Mouse (Mus musculus) small intestine, adult 2 months (tissue): ENCODE measurements at regions not wholly inside any gene's neighbourhood (a gene's known extent, or its start where the extent isn't known, plus 50 kb on each side); places are given as distances from the start of the nearest gene placed in this dataset.

Source experiments
- H3K27ac ChIP-seq: fragments of 200-500 bp; 2 replicates; pipeline ENCODE4 v1.5.1; 2012; ENCODE audit warnings: low read depth, low read length, control low read depth, inconsistent platforms; ENCODE audit not compliant: insufficient read depth
- H3K27me3 ChIP-seq: fragments of 200-500 bp; 2 replicates; pipeline ENCODE4 v1.6.1; 2012; ENCODE audit warnings: mild to moderate bottlenecking, moderate library complexity, low read length, inconsistent platforms; ENCODE audit not compliant: control insufficient read depth, insufficient read depth
- H3K36me3 ChIP-seq: fragments of 200-500 bp; 2 replicates; pipeline ENCODE4 v1.6.1; 2012; ENCODE audit warnings: mild to moderate bottlenecking, low read length, control low read depth, inconsistent platforms; ENCODE audit not compliant: control insufficient read depth, insufficient read depth
- H3K4me1 ChIP-seq: fragments of 200-500 bp; 2 replicates; pipeline ENCODE4 v1.6.1; 2012; ENCODE audit warnings: low read length, inconsistent platforms, mixed read lengths; ENCODE audit not compliant: control insufficient read depth, insufficient read depth, insufficient read length
- H3K4me3 ChIP-seq: fragments of 200-500 bp; 2 replicates; pipeline ENCODE4 v1.5.1; 2012; ENCODE audit warnings: low read depth, mild to moderate bottlenecking, control low read depth, inconsistent platforms, low read length, moderate library complexity
- CTCF ChIP-seq: fragments of 200-500 bp; IDR thresholded peaks from 2 replicates; pipeline ENCODE4 v1.5.1; 2012; ENCODE audit warnings: low read depth, mild to moderate bottlenecking, control low read depth, inconsistent platforms, low read length, moderate library complexity, mixed read lengths; ENCODE audit not compliant: insufficient replicate concordance, insufficient read length; ENCODE audit errors: extremely low read depth
- POLR2A ChIP-seq: fragments of 200-500 bp; IDR thresholded peaks from 2 replicates; pipeline ENCODE4 v1.6.1; 2012; ENCODE audit warnings: low read depth, mild to moderate bottlenecking, control low read depth, inconsistent platforms, low read length, moderate library complexity
- whole genome bisulfite sequencing: fragments of 180-500 bp; shearing (Covaris S2); methylation state at CpG from one replicate; pipeline ENCODE4 v1.1.7; 2018; 5-methylcytosine and 5-hydroxymethylcytosine counted together

DNA sequence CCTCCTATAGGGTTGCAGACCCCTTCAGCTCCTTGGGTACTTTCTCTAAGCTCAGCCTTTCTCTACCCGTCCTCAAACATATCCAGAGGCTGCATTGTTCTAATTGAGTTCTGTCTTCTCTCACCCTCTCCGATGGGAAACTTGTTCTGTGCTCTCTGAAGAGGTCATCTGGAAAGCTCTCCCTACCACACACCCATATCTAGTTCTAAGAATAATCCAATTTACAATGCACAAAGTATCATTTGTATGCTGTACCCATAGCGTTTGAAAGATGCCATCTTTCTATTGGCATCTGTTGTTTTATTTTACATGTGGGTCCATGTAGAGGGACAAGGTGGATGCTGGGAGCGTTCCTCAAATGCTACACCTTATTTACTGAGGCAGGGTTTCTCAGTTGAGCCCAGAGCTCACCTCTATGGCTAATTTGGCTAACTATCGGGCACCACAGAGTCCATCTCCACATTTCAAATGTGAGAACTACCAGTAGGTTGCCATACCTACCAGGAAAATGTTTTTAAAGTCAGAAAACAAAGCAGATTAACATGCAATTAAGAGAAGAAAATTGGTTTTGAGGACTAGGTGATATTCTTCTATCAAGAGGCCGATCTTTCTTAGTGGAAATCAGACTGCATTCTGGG is 167.1 kb downstream of the Klf7 start:
- Histone ChIP-seq H3K4me1 (no peaks in the 10 kb centered on the region), H3K27me3 (no peaks in the 10 kb centered on the region), H3K4me3 (no peak overlapping the region), H3K27ac (no peak overlapping the region), H3K36me3 (no peaks in the 10 kb centered on the region)
- no peak for TF ChIP-seq CTCF
- TF ChIP-seq POLR2A = no peak
- 93% methylated on average over 6 of the region's 6 CpGs for WGBS

DNA sequence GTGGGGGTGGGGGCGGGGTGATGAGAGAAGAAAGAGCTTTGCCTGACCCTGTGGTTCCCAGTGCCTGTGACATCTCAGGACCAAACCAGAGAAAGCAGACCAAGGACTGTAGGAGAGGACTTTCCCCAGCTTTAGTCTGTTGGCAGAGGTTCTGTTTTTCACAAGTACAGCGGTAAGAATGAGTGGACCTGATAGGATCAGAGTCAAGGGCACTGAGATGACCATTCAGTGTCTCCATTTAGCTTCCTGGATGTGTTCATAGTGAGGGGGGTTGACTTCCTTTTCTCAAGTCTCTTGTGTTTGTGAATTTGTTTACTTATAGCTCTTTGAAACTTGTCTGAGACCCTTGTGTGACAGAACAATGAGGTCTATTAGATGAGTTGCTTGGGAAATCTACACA is 167.9 kb downstream of the Klf7 start:
- TF ChIP-seq CTCF (no peak), POLR2A (no peak)
- Histone ChIP-seq H3K27me3 (no peaks in the 10 kb centered on the region), H3K36me3 (no peaks in the 10 kb centered on the region), H3K4me1 (no peaks in the 10 kb centered on the region), H3K27ac (no peak overlapping the region), H3K4me3 (no peak overlapping the region)
- 75% methylated on average over 2 of the region's 2 CpGs for WGBS

DNA sequence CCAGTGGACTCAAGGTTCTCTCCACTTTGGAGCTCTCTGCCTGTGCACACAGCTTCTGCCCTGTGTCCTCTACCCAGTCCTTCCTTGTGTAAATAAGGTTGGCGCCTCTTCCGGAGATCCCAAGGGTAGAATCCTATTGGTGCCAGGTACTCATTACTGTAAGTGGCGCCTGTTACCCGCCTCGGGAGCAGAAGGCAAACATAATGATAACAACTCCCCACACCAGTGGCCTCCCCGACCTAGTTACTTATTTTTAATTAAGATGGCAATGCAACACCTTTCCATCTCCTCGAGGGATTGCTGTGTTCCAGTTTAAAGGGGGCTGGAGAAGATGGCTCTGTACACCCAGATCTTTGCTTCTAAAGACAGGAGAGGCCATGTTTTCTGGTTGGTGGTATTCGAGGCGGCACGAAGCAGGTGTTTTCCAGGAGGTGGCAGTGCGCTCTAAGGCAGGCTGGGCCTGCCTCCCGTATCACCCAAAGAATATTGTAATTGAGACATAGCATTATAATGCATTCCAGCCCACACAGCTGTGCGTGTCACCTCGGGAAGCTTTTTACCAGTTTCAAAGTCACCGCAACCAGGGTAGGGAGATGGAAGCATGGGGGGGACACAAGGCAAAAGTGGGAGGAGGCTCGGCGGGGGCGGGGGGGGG is 168.7 kb downstream of the Klf7 start:
- no peak for TF ChIP-seq POLR2A
- peak; percentile 70; the same call in 1 of the 2 replicates for TF ChIP-seq CTCF
- Histone ChIP-seq H3K4me3 (no peak overlapping the region), H3K27ac (no peak overlapping the region), H3K4me1 (no peaks in the 10 kb centered on the region), H3K27me3 (no peaks in the 10 kb centered on the region), H3K36me3 (no peaks in the 10 kb centered on the region)
- WGBS = 35% methylated on average over 18 of the region's 18 CpGs

DNA sequence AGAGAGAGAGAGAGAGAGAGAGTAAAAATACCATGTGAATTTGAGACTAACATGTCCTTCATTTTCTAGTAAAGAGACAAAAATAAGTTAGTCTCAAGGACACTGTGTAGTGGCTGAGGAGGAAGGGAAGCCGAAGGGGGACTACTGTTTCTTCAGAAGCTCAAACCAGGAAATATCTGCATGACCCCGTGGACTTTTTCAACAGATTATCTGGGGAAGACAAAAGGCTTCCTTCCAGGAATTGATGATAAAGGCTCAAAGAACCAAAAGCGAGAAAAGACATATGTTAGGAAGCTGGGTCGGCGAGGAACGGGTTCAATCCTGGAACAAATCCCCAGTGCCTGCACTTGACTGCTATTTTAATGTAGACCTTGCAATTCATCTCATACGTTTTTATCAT is 170.4 kb downstream of the Klf7 start:
- TF ChIP-seq POLR2A = no peak
- TF ChIP-seq CTCF = no peak
- H3K36me3 ChIP-seq = no peaks in the 10 kb centered on the region
- no peak overlapping the region for H3K27ac ChIP-seq
- H3K27me3 ChIP-seq = no peaks in the 10 kb centered on the region
- no peak overlapping the region for H3K4me3 ChIP-seq
- no peaks in the 10 kb centered on the region for H3K4me1 ChIP-seq
- WGBS = 38% methylated on average over 7 of the region's 7 CpGs

DNA sequence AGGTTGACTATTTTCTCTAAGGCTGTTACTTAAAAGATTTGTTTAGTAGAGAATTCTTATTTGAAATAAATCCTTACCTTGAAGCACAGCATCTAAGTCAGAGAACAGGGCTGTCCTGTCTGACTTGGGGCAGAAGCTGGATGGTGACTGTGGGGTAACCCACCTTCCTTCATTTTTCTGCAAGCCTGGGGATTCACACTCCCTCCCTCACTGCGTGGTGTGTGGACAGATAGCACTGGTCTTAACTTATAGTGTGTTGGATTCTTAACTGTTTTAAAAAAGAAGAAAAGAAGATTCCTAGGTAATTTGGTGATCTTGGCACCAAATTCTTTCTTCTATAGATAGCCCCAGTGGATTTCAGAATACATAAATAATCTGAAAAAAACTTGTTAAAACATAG is 174.8 kb downstream of the Klf7 start:
- Histone ChIP-seq H3K4me3 (no peak overlapping the region), H3K4me1 (no peaks in the 10 kb centered on the region), H3K27ac (no peak overlapping the region), H3K36me3 (no peaks in the 10 kb centered on the region), H3K27me3 (no peaks in the 10 kb centered on the region)
- 75% methylated on average over 1 of the region's 1 CpGs for WGBS
- TF ChIP-seq POLR2A = no peak
- no peak for TF ChIP-seq CTCF

DNA sequence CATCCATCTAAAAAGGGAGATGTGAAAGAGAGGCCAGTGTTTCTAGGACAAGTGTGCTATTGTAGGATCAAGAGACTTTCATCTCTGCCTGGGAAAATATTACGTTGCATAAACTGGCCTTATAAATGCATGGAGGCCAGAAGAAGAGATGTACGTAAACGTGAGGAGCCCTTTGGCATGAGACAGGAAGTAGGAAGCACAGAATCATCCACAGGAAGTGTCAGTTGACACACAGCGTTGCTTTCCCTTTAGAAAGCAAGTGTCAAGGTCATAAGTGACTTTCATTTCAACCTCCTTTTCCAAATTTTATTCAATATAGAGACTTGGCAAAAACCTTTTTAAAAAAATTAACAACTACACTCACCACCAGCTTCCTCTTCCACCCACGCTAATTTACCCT is 175.2 kb downstream of the Klf7 start:
- H3K4me3 ChIP-seq = no peak overlapping the region
- H3K27me3 ChIP-seq = no peaks in the 10 kb centered on the region
- WGBS = 71% methylated on average over 5 of the region's 5 CpGs
- TF ChIP-seq POLR2A = no peak
- no peak for TF ChIP-seq CTCF
- H3K27ac ChIP-seq = no peak overlapping the region
- no peaks in the 10 kb centered on the region for H3K36me3 ChIP-seq
- no peaks in the 10 kb centered on the region for H3K4me1 ChIP-seq

DNA sequence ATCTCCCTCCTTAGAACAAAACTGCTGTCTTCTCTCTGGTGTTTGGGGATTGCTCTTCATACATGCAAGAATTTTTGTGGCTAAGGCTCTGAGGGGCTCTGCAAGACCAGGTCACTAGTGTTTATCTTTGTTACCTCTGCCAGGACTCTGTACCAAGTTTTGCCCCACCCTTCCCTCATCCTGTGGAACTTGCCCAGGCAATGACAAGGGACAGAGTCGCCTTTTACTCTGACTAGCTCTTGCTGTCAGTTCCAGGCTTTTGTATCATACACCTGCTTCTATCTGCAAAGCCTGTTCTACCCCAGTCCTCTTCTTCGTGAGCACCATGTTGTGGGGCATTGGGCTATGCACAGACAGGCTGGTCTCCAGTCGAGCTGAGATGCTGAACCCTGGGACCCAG is 175.7 kb upstream of the 4933402D24Rik start:
- WGBS = 22% methylated on average over 3 of the region's 3 CpGs
- Histone ChIP-seq H3K4me3 (no peak overlapping the region), H3K36me3 (no peaks in the 10 kb centered on the region), H3K27me3 (no peaks in the 10 kb centered on the region), H3K27ac (no peak overlapping the region), H3K4me1 (no peaks in the 10 kb centered on the region)
- TF ChIP-seq POLR2A (no peak), CTCF (no peak)
